Mouse (Mus musculus): ENCODE measurements at regions not wholly inside any gene's neighbourhood (a gene's known extent, or its start where the extent isn't known, plus 50 kb on each side); places are given as distances from the start of the nearest gene placed in this dataset.

DNA sequence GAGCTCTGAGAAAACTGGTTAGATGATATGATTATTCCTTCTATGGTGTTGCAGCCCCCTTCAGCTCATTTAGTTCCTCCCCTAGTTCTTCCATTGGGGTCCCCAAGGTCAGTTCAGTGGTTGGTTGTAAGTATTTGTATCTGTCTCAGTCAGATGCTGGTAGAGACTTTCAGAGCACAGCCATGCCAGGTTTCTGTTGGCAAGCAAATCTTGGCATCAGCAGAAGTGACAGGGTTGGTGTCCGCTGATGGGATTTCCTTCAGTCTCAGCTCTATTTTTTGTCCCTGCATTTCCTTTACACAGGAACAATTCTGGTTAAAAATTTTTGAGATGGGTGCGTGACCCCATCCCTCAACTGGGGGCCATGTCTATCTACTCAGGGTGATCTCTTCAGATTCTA lies 55.3 kb upstream of the Spaca1 start:
- no peak for DNase-seq

DNA sequence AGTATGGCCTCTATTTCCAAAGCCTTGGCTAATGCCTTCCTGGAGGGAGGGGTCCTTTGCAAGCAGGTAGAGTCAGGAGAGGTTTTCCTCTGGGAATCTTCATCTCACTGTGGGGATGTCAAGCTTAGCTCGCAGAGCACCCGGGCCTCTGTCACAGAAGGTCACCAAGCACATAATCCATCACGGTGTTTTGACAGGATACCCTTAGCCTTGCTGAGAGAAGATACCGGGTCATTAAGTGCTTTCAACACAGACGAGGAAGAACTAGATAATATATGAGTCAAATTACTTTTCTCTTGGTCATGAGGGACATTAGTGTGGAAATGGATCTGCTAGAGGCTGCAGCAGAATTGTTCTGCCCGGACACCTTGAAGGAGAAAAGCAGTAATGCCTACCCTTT lies 64.3 kb upstream of the Spaca1 start:
- no peak for DNase-seq

DNA sequence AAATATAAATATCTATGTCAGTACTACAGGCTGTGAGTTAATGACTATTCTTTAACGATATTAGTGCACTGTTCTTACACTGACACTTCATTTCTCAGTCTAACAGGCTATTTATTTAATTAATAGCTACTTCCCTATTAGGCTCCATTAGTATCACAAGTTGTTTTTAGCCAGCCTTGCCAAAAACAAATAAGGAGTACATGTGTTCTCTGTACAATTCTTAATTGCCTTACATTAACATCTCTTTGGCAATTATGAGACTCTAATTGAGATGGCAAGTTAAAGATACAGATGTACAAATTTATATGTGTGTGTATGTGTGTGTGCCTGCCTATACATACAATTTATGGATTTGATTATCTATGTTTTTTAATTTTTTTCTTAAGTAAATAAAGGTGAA lies 67.1 kb upstream of the Spaca1 start:
- DNase-seq, result no peak

DNA sequence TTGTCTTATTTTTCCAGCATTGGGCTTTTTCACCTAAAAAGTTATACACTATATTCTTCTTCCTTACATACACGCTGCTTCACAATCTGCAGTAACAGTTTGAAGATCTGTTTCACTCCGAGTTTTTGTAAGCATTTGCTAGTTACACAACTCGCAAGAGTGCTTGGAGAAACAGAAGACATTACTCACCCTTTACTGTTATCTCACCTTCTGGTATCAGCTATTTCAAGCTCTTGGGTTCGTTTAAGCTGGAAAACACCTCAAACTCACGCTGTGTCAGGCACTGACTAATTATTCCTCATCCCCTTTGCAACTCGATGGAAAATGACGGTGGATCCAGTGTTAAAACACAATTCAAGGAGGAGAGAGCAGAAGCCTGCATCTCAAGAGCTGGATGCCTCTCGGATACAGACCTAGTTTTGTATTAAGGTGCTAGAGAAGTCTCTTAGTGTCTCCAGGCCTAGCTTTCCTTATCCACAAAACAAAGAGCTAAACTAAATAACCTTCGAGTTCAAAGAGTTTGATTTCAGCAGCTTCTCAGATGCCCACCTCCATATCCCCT lies 73.0 kb upstream of the Spaca1 start:
- DNase-seq, result no peak

DNA sequence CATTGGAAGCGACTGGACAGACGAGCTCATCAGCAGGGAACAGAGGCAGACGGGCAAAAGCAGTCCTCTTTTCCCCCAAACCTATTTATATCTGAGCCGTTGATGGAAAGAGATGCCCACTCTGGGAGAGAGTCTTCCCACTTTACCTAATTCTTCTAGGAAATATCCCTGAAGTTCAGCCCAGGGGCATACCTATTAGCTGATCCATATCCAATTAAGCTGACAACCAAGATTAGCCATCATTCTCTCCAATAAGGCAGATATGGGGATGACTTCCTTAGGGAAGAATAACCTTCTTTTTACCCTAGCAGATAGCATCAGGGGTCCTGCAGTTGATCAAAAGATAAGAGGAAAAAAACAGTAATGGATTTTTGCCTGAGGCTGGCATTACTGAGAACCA lies 78.2 kb upstream of the Spaca1 start:
- DNase-seq, result no peak

DNA sequence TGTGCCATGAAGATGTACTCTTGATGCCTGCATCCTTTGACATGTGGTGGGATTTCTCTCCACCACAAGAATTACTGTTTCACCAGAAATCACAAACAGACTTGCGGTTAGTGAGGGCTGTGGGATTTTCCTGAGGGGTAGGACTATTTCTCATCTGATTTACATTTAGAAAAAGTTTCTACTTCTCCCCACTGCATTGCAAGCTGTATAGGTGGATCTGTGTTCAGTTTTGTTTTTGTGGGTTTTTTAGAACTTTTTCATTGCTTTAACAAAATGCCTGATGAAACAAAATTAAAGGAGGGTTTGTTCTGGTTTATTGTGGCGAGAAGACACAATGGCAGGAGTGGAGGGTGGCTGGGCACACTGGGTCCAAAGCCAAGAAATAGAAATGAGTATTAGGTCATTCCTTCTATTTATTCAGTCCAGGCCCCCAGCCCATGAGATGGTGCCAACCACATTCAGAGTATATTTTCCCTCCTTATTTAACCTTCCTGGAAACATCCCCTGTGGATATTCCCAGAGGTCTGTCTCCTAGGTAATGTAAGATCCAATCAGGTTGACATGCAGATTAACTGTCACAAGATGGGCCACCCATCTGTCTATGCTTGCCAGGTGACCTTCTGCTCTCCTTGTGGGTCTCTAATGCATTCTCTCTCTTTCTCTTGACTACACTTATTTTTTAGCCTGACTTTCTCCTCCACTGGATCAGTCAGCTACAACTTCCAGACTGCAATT lies 96.3 kb upstream of the Spaca1 start:
- no peak for DNase-seq

DNA sequence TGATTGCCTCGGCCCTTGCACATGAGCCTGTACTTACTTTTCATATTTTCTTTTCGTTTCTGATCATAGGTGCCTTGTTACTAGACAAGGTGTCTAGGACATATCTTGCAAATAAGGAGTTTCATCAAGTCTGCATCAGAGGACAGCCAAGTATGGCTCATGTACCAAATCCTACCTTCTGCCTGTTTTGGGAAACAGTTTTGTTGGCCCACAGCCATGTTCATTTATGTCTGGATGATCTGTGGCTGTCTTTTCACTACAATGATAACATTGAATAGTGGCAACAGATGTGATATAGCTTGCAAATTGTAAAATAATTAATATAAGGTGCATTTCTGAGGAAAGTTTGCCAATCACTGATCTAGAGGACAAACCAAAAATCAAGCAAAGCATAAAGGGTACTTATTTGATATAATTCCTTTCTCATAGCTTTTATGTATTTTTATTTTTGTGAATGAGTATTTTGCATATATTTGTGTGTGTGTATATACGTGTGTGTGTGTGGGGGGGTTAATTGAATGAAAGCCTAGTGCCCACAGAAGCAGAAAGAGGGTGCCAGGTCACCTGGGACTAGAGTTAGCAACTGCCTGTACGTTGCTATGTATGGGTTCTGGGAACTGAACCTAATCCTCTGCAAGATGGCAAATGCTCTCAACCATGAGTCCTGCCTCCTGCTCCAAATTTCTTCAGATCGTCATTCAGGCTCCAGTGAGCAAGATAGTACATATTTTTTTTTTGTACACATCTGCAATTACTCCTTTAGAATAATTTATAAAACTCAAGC lies 99.2 kb upstream of the Spaca1 start:
- DNase-seq, result no peak

DNA sequence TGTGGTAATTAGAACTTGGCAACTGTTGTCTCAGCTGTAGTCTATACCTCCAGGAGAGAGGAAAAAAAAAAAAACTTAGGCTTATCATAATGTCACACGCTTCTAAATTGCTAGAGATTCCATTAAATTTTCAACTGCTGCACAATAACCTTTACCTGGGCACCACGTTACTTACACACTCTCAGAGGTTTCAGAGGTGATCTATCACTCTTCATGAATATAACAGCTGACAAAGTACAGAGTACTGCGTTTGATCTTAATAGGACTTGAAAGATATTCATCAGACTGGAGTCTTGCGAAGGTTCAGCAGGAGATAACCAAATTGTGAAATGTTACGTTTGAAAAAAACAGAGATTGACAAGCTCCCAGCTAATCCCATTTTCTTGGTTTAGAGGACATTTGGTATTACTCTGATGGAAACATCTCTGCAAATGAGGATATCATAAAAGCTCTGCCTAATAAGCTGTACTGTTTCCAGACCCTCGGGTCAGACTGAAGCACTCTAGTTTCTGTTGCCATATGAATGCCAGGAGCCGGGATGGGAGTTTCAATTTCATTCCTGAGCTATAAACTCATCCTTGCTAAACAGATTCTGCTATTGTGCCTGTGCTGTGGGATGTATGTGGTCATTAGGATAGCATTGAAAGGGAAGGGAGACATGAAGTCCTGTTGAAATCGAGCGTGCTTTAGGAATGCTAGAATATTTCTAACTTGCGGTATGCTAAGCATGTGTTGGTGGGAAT lies 101.8 kb upstream of the Spaca1 start:
- no peak for DNase-seq

DNA sequence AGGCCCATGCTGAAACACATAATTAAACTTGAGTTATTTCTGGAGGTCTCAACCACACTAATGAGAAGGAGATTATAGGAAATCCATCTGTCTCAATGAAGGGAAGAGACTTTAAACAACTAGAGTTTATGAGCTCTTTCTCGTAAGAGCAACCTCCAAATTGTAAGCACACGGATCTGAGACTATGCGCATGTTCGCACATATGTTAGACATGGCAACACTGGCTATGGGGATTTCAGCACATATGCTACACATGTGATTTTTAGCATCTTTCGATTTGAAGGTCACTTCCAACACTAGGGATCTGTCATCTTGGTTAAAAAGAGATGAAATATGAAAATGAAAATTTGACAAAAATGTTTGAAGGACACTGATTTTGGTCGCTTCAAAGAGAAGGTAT lies 105.5 kb upstream of the Spaca1 start:
- DNase-seq, result no peak

DNA sequence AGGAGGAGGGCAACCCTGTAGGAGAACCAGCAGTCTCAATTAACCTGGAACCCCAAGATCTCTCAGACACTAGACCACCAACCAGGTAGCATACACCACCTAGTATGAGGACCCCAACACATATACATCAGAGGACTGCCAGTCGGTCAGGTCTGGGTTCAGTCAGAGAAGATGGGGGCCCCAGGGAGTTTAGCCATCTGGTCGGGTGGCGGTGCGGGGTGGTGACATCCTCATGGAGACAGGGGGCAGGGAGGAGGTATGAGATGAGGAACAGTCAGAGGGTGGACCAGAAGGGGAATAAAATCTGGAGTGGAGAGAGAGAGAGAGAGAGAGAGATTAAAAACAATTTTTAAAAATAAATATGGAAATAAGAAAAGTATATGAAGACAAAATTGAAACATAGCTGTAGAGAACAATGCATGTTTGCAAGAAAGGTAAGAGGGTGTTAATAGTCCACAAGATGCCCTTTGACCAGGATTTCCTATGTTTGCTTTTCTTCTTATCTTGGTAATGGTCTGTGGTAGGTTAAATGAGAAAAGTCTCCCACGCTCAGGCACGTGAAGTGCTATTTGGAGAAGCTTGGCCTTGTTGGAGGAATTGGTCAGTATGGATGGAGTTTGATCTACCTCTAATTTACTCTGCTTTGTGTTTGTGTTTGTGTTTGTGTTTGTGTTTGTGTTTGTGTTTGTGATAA lies 108.0 kb upstream of the Spaca1 start:
- no peak for DNase-seq

DNA sequence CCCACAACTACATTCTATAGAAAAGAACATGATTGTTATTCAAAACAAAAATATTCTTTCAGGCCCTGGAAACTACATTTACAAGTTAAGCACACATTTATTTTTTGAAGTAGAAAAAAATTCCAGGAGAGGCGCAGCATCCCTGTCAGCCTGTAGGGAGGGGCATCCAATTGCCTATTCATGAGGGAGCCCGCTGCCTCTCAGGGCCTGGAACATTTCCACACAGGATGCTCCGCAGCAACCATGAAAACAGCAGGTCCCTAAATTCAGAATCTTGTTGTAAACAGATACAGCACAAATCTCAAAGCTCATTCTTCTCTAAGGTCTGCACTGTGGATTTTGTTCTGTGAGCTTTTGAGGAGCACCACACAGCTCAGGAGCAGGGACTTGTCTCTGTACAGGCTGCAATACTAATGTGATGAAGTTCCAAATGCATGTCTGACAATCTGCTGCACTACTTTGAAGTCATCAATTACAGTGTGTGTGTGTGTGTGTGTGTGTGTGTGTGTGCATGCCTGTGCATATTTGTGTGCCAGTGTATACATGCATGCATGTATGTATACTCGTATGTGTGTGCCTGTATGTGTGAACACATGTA lies 121.4 kb upstream of the Spaca1 start:
- no peak for DNase-seq

DNA sequence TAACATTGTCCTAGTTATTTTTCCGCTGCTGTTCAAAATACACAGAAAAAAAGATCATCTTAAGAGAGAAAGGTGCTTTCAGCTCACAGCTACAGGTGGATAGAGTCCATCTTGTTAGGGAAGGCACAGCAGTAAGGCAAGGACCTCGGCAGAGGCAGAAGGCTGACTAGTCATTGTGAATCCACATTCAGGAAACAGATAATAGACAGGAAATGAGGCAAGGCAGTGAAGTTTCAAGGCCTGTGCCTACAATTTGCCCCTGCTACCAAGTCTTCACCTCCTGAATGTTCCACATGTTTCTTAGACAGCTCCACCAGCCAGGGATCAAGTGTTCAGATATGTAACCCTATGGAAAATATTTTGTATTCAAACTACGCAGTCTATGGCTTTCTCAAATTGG lies 122.0 kb upstream of the Spaca1 start:
- no peak for DNase-seq

DNA sequence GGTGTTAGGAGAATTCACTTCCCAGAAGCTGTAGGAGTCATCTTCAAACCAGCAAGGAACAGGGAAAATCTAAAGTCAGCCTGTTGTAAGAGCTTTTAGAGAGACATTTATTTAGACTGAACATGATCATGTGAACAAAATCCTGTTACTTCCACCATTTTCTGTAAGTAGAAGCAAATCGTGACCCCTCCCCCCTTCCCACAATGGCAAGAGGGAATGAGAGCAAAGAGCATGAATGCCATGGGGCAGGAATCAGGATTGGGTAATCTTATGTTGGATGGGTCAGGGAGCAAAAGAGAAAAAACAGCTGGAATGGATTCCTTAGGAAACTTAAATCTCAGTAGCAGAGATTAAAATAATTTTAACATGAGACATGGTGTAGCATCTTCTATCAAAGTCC lies 127.4 kb upstream of the Spaca1 start:
- DNase-seq, result no peak

DNA sequence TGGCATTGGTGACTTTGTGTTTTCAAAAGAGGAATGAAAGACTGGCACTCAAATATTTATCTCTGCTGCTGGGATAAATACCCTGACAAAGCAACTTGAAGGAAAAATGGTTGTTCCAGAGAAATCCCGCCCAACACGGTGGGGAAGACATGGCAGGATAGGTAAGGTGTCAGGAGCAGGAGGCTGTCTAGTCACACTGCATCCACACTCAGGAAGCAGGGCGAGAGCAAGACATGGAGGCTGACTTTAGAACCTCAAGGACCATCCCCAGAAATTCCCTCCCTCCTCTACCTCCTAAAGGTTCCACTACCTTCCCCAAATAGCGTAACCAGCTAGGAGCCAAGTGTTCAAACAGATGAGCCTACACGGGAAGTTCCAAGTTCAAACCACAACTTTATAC lies 136.5 kb upstream of the Spaca1 start:
- DNase-seq, result no peak

DNA sequence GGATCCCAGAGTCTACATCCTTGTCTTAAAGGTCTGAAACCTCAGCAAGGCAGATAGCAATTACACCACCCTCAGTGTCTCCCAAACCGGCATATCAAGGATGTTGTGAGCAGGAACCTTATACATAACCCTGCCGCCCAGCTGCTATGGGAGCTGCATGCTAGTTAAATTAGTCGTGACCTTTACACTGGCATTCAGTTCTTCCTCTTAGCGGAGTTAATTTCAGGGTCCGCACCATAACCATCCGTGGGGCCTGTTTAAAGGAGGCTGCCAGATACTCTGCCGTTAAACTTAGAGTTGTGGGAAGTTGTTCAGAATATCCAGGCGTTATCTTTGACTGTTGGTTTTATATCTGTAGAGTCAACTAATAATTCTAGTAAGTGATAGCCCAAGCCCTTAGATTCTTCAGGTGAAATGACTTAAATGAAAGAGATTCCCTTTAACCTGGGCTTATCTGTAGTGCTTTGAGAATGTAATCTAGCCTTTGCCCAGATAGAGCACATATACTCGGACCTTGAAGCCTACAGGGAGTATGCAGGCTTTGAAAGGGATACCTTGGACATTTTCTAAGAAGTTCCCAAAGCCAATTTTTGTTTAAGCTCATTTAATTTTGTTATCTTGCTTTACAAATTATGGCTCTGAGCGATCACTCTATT lies 153.3 kb upstream of the Spaca1 start:
- DNase-seq, result no peak

DNA sequence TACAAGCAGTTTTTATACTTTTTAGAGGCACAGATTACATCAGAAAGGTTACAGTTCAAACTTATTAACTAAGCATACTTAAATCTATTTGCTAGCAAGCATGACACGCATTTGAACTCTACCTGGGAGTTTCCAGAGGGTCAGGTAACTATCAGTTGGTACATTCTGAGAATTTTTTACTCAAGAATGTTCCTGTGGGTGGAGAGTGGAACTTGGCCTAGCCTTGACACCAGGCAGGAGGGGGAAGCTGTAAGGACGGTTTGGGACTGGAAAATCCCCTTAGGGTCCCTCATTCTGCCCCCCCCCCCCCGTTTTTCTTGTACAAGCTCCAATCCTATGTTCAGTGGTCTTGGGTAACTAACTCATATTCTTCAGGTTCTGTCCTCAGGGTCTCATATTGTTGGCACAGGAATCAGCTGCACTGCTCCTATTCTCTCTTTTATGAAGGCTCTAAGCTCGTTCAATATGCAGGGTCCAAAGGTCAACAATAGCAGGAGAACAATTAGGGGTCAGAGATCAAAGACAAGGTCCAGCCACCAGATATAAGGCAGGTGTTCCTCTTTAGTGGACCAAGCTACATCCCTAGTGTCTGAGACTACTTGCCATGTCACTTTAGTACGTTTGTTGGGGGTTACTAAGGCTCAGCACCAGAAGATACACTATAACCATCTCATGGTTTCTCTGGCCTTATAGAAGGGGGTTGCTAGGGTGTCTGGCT lies 159.3 kb upstream of the Spaca1 start:
- DNase-seq, result no peak

DNA sequence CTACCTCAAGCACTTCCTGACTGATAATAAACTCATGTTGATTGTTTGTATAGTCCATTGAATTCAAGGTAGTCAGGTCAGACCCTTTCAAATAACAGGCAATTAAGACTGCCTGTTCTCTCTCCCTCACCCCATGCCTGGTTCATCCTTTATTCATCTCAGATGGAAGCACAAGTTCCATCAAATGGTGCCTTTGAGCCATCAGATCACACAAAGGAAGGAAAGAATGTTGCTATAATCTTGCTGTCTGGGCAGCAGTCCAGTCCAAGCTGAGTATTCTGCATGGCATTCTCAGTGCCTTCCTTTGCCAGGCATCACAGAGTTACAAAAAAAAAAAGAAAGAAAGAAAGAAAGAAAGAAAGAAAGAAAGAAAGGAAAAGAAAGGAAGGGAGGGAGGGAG lies 163.7 kb upstream of the Spaca1 start:
- DNase-seq, result no peak

DNA sequence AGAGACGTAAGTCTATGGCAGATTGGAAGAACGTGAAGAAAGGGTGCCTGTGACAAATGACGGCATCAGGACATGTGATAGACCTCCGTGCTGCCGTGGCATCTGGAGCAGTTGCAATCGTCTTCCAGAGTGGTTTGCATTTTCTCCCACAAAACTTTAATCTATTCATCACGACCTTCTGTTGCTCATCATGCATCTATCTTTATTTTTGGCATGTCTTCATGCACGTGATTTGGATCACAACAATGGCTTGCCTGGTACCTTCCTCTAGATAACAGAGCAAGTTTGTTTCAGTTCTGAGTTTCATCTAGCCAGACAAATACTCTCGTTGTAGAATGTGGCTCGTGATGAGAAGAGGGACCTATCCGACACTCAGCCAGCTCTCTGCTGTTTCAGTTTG lies 164.4 kb upstream of the Spaca1 start:
- no peak for DNase-seq

DNA sequence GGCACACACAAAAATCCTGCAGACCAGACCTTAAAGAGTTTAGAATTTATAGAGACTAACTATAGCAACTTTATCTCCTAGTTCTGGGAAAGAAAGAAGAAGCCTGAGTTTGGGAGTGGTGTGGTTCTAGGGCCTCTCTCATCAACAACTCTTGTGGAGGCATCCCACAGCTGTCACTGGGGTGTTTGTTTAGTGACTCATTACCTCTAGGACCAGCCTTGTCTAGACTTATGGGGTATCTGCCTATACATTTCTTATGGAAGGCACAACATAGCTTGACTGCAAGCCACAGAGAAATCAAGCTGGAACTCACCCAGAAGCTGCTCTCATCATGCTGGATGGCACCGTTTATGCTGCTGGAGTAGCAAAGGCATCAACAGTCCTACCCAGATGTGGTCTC lies 171.9 kb upstream of the Spaca1 start:
- no peak for DNase-seq

DNA sequence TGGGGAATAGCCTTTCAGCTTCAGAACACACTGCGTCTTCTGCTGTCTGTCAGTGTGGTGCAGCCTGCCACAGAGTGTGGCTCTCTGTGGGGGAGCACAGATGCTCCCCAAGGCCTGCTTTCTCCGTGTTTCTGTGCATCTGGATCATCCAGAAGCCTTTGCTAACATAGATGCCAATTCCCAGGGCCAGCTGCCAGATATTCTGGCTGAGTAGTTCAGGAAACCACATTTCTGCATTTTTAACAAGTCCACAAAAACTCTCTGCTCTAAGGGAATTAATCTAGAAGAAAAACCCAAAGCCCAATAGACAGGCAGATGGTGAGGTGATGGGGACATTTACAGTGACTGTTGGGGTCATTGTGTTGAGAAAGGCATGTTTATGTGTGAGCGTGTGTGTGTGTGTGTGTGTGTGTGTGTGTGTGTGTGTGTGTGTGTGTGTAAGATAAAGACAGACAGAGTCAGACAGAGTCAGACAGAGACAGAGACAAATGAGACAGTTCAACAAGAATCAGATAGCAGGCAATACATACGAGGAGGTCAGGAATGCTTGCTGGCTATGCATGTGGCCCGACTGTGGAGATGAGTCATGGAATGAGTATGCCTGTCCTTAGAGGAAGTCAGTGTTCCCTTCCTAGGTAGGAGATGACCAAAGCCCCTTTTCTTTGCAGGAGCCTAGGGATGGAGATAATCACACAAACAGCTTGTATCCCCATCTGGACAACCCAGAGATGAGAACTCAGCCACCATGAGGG lies 176.3 kb upstream of the Spaca1 start:
- peak; percentile 30 for DNase-seq

DNA sequence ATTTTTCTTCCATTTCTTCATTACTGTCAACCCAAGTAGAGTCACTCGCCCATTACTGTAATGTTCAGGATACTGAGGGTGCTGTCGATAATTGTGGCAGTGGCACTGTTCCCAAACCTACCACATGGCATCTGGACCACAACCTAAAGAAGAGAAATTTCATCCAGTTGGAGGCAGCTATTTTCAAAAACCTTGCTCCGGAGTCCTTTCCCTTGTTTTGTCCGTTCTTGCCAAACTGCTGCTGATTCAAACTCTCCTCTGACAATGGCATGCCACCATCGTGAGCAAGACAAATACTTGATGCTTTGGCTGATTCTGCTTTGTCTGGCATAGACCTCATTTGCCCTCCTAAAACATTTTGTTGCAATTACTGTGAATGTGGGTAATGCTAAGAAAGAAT lies 176.9 kb upstream of the Spaca1 start:
- DNase-seq, result no peak
